Mouse (Mus musculus): ENCODE measurements at regions not wholly inside any gene's neighbourhood (a gene's known extent, or its start where the extent isn't known, plus 50 kb on each side); places are given as distances from the start of the nearest gene placed in this dataset.

- no peak for DNase-seq
These were observed 68.8 kb upstream of the Il15 start for GRCm38 (mm10) chr8:82471825-82472224.

- no peak for DNase-seq
These were observed 66.8 kb upstream of the Il15 start for GRCm38 (mm10) chr8:82469824-82470223.

GRCm38 (mm10) chr8:82462841-82463240 is 59.8 kb upstream of the Il15 start:
- no peak for DNase-seq

- DNase-seq, result no peak
These were observed 56.0 kb upstream of the Il15 start for GRCm38 (mm10) chr8:82459007-82459406.

GRCm38 (mm10) chr8:82454056-82454455 is 51.0 kb upstream of the Il15 start:
- no peak for DNase-seq
